8 mouse cellular contexts compared by ENCODE assay signal in genomic region chr5:129730344-129730743, GRCm38 (mm10). TPM values are rescaled to one million over a fixed set of nuclear protein-coding genes. Genes with fewer than 3 reads are reported as not detected.
DNase-seq lines count a peak whose midpoint lies in the region; ATAC-seq and TF ChIP-seq lines count a peak whose summit lies in the region.

No protein-coding gene starts in this region.

- no peaks in the 10 kb centered on the region for H3K9me3 ChIP-seq in embryonic facial prominence, embryonic 15.5 days (replicated peaks)
- H3K9me3 ChIP-seq in liver, embryonic 13.5 days (replicated peaks) = no peaks in the 10 kb centered on the region

- in situ Hi-C loops in Patski (cut with MboI; ENCODE audit: low pct_unique_long_range_greater_than_20kb) = no loop called here

- WGBS in embryonic facial prominence, embryonic 15.5 days = 54% methylated on average over 11 of the region's 11 CpGs
- WGBS in liver, embryonic 13.5 days (ENCODE audit: insufficient replicate concordance) = 34% methylated on average over 11 of the region's 11 CpGs

- peak; percentile 88 for DNase-seq in 3T3-L1 (ENCODE audit: low read depth, low spot score)
- DNase-seq in Patski (ENCODE audit: low read depth, low spot score) = peak; percentile 27
- peak; percentile 50 to 57 for DNase-seq in heart, postnatal 14 days
- no peak for DNase-seq in liver, embryonic 13.5 days
- no peak for DNase-seq in layer of hippocampus, postnatal 36 days
- DNase-seq in thymus, postnatal 4 days = no peak
- no peak for DNase-seq in left cerebral cortex, adult 18-20 months (ENCODE audit: low spot score in 2 of 2)

- H3K36me3 ChIP-seq in embryonic facial prominence, embryonic 15.5 days = no peaks in the 10 kb centered on the region
- H3K36me3 ChIP-seq in liver, embryonic 13.5 days = no peaks in the 10 kb centered on the region

- no peak overlapping the region for H3K9ac ChIP-seq in embryonic facial prominence, embryonic 15.5 days
- peak overlapping the region; percentile 48 for H3K9ac ChIP-seq in liver, embryonic 13.5 days

- no peaks in the 10 kb centered on the region for H3K27me3 ChIP-seq in Patski
- no peaks in the 10 kb centered on the region for H3K27me3 ChIP-seq in embryonic facial prominence, embryonic 15.5 days
- H3K27me3 ChIP-seq in liver, embryonic 13.5 days = no peaks in the 10 kb centered on the region

- peak; percentile 70 for ATAC-seq in Patski
- ATAC-seq in embryonic facial prominence, embryonic 15.5 days (ENCODE audit: insufficient number of reproducible peaks, low FRiP score, low TSS enrichment, low read depth) = peak; percentile 21; the same call in 1 of the 2 replicates
- ATAC-seq in liver, embryonic 13.5 days (ENCODE audit: low read depth) = peak; percentile 62

- H3K27ac ChIP-seq in embryonic facial prominence, embryonic 15.5 days (replicated peaks) = 0 out of 2 replicates have a peak overlapping the region, but pooled peaks have one; percentile 3
- H3K27ac ChIP-seq in liver, embryonic 13.5 days = peak overlapping the region; percentile 80

- no peak overlapping the region for H3K4me2 ChIP-seq in embryonic facial prominence, embryonic 15.5 days (replicated peaks)
- H3K4me2 ChIP-seq in liver, embryonic 13.5 days = peak overlapping the region; percentile 54

- POLR2A ChIA-PET in Patski (lab: Charles Lee) = no interaction called here

- intact Hi-C loops in heart, postnatal 14 days (cut with DNase I) = no loop called here

- no peak overlapping the region for H3K4me3 ChIP-seq in embryonic facial prominence, embryonic 15.5 days (replicated peaks)
- H3K4me3 ChIP-seq in liver, embryonic 13.5 days (replicated peaks) = peak overlapping the region; percentile 24; the same call in 1 of the 2 replicates

- CTCF ChIA-PET in Patski (lab: Charles Lee) = no interaction called here

- peaks cover 44% of the 10 kb centered on the region for H3K4me1 ChIP-seq in embryonic facial prominence, embryonic 15.5 days
- peaks cover 60% of the 10 kb centered on the region for H3K4me1 ChIP-seq in liver, embryonic 13.5 days (replicated peaks)

- no peak for TF ChIP-seq CTCF in Patski (IDR thresholded peaks at IDR 0.05)

RNA-seq across cellular contexts. Expression of gene Nipsnap2, which starts 5.5 kb away (rescaled TPM):
- 244 TPM for polyA plus RNA-seq in Patski (2021)
- polyA plus RNA-seq in embryonic facial prominence, embryonic 15.5 days (2015; fragmentation: Nextera tagmentation; extraction: Ambion mirVana) = 103 and 104 TPM in 2 replicates
- 100 to 1,000 TPM; 688 to 716 TPM for total RNA-seq in heart, postnatal 14 days (2021)
- 28.4 and 29.7 TPM in 2 replicates for polyA plus RNA-seq in liver, embryonic 13.5 days (2015; fragmentation: Nextera tagmentation; extraction: Ambion mirVana)
- 10 to 100 TPM; 75.4 to 76.4 TPM for total RNA-seq in layer of hippocampus, postnatal 36 days (2021)
- 10 to 100 TPM; 77.7 to 81.8 TPM for total RNA-seq in left cerebral cortex, adult 18-20 months (2021)

RNA-seq across cellular contexts. Expression of gene Mrps17, which starts 15.0 kb away (rescaled TPM):
- 76.7 TPM for polyA plus RNA-seq in Patski (2021)
- polyA plus RNA-seq in embryonic facial prominence, embryonic 15.5 days (2015; fragmentation: Nextera tagmentation; extraction: Ambion mirVana) = 187 and 201 TPM in 2 replicates
- total RNA-seq in heart, postnatal 14 days (2021) = 10 to 100 TPM; 85.3 to 93.6 TPM
- 131 and 133 TPM in 2 replicates for polyA plus RNA-seq in liver, embryonic 13.5 days (2015; fragmentation: Nextera tagmentation; extraction: Ambion mirVana)
- 10 to 100 TPM; 75.0 to 87.6 TPM for total RNA-seq in layer of hippocampus, postnatal 36 days (2021)
- total RNA-seq in left cerebral cortex, adult 18-20 months (2021) = 10 to 100 TPM; 72.8 to 81.5 TPM

RNA-seq across cellular contexts. Expression of gene Sept14, which starts 22.0 kb away (rescaled TPM):
- 0.09 TPM for polyA plus RNA-seq in Patski (2021)
- polyA plus RNA-seq in embryonic facial prominence, embryonic 15.5 days (2015; fragmentation: Nextera tagmentation; extraction: Ambion mirVana) = not detected in 2 replicates
- not detected for total RNA-seq in heart, postnatal 14 days (2021)
- polyA plus RNA-seq in liver, embryonic 13.5 days (2015; fragmentation: Nextera tagmentation; extraction: Ambion mirVana) = not detected in 2 replicates
- not detected for total RNA-seq in layer of hippocampus, postnatal 36 days (2021)
- not detected for total RNA-seq in left cerebral cortex, adult 18-20 months (2021)

RNA-seq across cellular contexts. Expression of gene Psph, which starts 56.9 kb away (rescaled TPM):
- polyA plus RNA-seq in Patski (2021) = 153 TPM
- 30.7 and 35.3 TPM in 2 replicates for polyA plus RNA-seq in embryonic facial prominence, embryonic 15.5 days (2015; fragmentation: Nextera tagmentation; extraction: Ambion mirVana)
- total RNA-seq in heart, postnatal 14 days (2021) = 10 to 100 TPM; 10.5 TPM
- polyA plus RNA-seq in liver, embryonic 13.5 days (2015; fragmentation: Nextera tagmentation; extraction: Ambion mirVana) = 82.6 and 91.1 TPM in 2 replicates
- total RNA-seq in layer of hippocampus, postnatal 36 days (2021) = 10 to 100 TPM; 27.5 to 28.9 TPM
- total RNA-seq in left cerebral cortex, adult 18-20 months (2021) = 10 to 100 TPM; 21.5 to 21.6 TPM

Comparison
In these comparisons a context has a peak if more than half of its experiments do, and no peak if none do; other contexts are left out.
1. DNase-seq: peak in 3T3-L1 (single experiment), Patski (single experiment) and heart, postnatal 14 days (2 of 2); none in liver, embryonic 13.5 days (single experiment), layer of hippocampus, postnatal 36 days (0 of 2), thymus, postnatal 4 days (single experiment) and left cerebral cortex, adult 18-20 months (0 of 2).
2. RNA of gene Nipsnap2, which starts 5.5 kb away (total RNA-seq): 688 to 716 TPM in heart, postnatal 14 days; 77.7 to 81.8 TPM in left cerebral cortex, adult 18-20 months and 75.4 to 76.4 TPM in layer of hippocampus, postnatal 36 days; every median in the first group is over 4 times any median in the second.
3. Peak in every context shown above with its lines, with median percentiles within 50 percentile points of each other: ATAC-seq.